Mouse (Mus musculus): Measurements from ENCODE around the gene Bud13.
"Not testable (repeated sequence)": the region's sequence is repeated elsewhere in the genome, so short reads cannot be mapped to it uniquely, and the experiment has no call there.

Gene Bud13

DNA sequence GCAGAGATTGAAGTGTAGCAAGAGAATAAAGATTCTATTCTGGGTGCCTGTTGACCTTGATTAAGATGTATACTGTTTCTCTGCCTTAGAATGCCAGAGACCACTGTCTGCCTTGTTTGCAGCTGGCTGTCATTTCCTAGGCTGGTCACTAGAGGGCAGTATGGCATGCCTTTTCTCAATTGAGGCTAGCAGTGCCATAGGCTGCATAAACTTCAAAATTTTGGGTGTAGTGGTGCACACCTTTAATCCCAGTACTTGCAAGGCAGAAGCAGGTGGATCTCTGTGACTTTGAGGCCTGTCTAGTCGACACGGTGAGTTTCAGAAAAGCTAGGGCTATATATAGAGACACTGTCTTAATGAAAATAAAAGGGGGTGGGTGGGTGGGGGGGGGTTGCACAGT lies 19.3 kb downstream of the Bud13 start:
- DNase-seq (ENCODE audit: low read depth, low spot score), result no peak

DNA sequence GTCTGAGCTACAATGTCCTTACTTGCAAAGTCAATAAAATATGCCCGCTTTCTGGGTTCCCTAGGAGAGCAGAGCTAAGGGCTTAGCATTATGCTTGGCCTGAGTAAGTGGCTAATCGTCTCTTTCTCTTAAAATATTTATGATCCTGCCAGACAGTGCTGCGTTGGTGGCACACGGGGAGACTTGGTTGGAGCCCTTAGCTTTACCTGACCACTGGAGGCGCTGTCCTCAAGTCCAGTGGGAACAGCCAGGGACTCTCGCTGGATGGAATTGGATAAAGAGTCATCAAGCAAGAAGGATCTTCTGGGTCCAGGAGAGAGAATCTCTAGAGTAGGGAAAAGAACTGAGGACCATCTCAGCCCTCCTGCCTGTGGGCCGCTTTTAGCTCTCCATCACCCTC lies 26.3 kb downstream of the Bud13 start:
- DNase-seq (ENCODE audit: low read depth, low spot score), result no peak

DNA sequence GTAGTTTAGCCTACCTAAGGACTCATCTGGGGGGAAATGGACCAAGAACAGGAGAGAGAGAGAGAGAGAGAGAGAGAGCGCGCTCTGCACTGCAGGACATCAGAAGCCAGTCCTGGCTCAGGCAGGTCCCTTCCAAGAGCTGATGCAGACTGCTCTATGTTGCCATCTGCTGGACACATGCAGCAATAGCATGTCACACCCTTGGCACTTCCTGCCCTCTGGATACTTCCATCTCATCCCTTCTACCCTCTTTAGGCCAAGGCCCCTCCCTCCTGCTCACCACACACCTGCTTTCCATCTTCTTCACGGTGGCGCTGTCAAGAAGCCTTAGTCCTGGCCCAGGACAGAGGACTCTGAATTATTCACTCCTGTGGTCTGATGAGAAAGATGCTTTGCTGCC lies 31.7 kb downstream of the Bud13 start:
- no peak for DNase-seq (ENCODE audit: low read depth, low spot score)

DNA sequence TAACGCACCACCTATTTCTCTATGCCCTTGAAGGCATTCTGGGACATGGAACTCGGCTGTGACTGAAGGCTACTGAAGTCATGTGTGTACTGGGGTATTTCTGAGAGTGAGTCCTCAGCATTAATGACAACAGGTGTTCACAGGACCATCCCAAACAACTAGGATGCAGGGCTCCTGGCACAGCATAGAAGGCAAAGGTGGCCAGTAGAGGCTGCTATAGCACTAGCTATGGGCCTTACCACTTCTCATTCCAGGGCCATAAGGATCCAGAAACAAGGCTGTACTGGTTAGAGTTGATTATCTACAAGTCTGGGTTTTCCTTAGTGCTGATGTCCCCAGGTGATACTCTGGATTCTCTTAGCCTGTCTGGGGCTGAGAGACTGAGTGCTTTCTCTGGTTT lies 32.1 kb downstream of the Bud13 start:
- no peak for DNase-seq (ENCODE audit: low read depth, low spot score)

DNA sequence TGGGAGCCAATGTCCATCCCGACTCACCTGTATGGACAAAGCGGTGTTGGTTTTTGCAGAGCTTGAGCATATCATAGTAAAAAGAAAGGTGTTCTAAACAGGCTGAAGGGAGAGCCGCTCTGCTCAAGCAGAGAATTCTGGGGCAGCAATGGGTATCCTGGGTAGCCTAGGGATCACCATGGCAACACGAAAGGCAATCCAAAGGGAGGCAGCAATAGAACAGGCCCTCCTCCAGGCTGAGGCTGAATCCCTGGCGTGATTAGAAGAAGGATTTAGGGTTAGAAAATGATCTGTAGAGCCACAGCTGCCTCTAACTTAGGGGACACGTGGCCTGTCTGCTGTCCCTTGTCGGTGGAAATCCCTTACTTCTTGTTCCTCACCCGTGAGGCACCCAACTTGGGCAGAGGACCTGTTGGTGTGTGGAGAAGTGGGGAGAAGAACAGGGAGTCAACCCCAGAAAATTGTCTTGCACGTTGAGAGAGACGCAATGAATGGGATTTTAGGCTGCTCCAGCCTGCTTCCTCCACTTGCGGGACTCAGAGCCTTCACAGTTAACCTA lies 33.1 kb downstream of the Bud13 start:
- DNase-seq (ENCODE audit: low read depth, low spot score), result no peak

DNA sequence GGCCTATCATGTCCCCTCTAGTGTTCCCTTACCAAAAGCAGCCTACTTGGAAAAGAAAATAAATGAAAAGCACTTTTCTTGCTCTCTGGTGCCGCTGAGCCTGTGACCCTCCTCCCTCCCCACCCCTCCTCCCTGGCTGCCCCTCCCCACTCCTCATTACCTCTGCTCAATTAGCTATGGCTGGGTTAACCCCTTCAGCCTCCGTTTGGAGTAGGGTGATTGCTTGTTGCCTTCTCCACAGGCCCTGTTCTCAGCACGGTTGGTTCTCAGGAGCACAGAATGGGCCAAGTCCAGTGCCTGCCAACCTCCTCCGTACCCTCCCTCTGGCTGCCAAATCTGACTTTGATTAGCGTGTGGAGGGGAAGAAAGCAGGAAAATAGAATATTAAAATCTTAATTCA lies 33.6 kb downstream of the Bud13 start:
- no peak for DNase-seq (ENCODE audit: low read depth, low spot score)

DNA sequence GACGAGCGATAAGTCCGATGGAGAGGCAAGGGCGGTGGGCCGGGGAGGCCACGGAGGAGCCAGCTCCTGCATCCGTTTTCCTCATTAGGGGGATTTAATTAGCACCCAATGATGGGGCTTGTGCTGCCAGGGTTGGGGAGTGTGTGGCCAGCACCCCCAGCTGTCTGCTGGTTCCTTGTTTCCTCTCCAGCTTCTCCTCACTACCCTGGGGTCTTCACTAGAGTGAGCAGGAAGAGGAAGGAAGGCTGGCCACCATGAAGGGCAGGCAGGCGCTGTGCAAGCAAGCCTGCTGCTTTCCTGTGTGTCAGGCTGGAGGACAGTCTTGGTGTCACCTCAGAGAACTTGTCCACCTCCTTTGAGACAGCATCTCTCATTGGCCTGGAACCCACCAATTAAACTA lies 34.1 kb downstream of the Bud13 start:
- no peak for DNase-seq (ENCODE audit: low read depth, low spot score)

DNA sequence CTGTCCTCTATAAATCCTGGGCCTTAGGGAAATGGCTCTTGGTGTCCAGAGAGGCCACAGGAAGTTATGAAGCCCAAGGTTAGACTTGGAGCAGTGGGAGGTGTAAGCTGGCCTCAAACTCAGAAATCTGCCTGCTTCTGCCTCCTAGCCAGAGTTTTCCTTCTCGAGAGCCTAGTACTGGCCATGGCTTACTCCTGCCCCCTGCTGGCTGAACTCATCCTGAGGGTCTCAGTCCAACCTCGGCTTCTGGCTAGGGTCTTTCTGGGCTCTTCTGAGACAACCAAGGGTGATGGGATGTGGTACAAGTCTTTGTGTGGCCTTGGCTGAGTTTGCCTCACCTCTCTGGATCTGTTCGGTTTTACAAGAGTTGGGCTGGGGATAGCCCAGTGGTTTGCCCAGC lies 35.1 kb downstream of the Bud13 start:
- no peak for DNase-seq (ENCODE audit: low read depth, low spot score)

DNA sequence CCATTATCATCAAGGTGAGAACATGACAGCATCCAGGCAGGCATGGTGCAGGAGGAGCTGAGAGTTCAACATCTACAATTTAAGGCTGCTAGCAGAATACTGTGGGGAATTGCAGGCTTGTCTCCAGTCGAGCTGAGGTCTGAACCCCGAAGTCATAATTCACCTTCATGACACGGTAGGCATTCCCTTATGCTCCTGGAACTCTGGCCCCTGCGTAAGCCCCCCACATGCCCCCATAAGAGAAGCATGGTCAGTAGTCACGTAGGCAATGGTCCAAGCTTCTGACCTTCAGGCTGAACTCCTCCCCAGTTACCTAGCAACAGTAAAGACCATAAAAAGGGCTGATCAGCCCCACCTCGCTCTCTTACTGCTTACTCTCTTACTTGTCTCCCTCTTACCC lies 37.1 kb downstream of the Bud13 start, which contains the start of gene 4931429L15Rik:
TSS of gene 4931429L15Rik (minus strand) at position 101 of the 400 bp plus-strand sequence.
- not testable (repeated sequence) for DNase-seq (ENCODE audit: low read depth, low spot score)

DNA sequence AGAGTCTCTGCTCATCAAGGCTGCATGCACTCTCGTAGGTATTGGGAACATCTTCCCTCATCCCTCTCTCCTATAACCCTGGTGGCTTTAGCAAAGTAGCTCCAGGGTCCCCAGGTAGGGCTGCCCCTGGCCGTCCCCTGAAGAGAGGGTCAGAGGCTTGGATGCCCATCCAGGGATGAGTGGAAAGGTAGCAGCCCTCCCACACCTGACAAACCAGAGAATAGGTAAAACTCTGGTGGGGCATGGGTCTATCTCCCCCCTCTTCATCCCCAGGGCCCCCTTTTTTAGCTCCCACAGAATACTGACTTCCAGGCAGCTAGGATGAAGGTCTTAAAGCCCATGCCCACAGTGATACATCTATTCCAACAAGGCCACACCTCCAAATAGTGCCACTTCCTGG lies 37.7 kb downstream of the Bud13 start:
- no peak for DNase-seq (ENCODE audit: low read depth, low spot score)

DNA sequence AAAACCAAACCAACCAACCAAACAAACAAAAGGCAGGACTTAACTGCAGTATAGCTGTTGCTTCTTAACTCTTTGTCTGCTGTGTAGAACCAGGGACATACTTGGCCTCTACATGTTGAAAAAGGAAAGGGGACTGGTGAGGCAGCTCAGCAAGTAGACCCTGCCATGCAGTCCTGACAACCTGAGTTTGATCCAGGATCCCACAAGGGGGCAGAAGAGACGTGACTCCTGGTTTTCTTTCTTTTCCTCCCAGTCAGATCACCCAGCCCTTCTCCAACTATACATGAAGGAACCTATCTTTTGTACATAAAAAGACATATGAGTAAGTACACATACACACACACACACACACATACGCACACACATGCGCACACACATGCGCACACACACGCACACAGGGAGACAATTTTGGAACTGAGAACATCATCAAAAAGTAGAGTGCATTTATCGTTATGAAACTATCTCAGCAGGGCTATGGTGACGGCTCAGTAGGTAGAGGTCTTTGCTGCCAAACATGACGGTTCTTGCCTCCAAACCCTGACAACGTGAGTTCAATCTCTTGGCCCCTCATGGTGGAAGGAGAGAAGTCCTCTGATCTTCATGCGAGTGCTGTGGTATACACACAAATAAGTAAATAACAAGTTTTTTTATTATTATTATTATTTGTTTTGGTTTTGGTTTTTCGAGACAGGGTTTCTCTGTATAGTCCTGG lies 44.0 kb downstream of the Bud13 start:
- no peak for DNase-seq (ENCODE audit: low read depth, low spot score)

DNA sequence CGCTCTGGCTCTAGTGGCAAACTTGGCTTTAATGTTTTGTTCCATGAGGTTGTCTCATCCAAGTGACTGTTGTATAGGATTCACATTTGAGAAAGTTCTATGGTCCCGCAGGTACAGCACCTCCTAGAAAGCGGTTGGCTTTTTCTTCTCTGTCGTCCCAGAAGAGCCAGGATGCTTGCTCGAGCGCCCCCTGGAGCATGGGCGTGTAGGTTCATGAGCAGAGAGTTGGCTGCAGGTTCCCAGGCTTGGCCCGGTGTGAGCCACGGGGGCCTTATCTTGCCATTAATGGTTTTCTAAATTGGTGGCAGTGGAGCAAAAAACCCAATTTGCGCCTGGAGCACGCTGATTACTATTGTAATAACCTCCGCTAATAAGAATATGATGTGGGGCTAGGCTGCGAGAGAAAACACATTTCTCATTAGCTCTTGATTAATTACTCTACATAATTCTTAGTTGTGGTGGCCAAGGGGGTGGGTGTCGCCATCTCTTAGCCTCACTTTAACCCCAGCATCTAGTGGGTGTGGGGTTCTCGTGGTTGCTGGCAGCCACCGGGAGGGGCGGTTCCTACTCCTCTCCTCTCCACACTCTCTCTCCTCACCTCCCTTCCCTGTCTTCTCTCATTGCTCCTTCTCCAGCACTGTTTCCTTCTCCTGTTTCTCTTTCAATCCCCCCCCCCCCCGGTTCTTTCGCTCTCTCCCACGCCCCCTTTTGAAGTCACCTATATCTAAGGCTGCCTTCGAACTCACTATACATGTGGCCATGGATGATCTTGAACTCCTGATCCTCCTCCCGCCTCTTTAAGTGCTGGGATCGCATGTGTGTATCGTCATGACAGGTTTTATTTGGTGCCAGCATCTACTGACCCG lies 45.1 kb downstream of the Bud13 start:
- DNase-seq (ENCODE audit: low read depth, low spot score), result no peak

DNA sequence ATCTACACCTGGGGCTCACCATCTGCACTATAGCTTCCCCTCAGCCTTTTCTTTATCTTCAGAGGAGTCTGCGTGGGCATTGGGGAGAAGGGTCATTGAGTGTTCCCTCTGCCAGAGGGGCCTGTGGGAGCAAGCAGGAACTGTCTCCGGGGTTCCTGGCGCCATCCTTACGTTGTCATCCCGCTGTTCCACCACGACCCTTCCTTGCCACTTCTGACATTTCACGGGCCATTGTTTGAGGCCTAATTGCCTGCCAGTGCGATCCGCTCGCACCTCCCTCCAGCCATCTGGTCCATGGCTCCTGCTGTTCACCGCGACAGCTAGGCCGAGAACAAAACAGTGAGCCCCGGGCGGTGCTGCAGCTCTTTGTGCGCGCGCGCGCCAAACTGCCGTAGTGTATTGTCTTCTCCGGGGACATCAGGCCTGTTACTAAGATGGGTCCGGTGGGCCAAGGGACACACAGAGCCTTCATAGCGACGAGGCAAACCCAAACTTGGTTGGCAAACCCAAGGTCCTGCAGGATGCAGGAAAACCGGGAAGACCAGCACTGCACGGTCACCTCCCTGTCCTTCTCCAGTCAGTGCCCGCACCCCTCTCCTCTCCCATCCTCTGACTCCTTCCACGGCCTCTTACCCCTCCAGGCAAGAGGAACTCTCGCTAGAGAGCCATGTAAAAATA lies 45.9 kb downstream of the Bud13 start:
- DNase-seq (ENCODE audit: low read depth, low spot score), result no peak

DNA sequence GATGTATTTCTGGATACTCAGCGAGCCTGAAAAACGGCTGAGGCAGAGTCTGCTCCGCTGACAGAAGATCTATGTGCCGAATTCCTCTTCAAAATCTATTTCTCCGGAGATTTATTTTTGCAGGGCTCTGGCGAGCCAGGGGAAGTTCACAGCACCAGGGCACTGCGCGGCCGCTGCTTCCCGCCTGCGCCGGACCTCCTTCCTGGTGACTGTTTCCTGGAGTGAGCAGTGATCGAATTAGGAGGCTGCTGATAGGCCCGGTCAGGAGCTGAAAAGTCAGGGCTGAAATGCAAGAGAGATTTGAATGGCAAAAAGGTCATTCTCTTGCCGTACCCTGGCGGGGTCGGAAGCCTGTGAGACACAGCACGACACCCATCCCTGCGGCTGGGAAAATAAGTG lies 46.4 kb downstream of the Bud13 start:
- DNase-seq (ENCODE audit: low read depth, low spot score), result no peak

DNA sequence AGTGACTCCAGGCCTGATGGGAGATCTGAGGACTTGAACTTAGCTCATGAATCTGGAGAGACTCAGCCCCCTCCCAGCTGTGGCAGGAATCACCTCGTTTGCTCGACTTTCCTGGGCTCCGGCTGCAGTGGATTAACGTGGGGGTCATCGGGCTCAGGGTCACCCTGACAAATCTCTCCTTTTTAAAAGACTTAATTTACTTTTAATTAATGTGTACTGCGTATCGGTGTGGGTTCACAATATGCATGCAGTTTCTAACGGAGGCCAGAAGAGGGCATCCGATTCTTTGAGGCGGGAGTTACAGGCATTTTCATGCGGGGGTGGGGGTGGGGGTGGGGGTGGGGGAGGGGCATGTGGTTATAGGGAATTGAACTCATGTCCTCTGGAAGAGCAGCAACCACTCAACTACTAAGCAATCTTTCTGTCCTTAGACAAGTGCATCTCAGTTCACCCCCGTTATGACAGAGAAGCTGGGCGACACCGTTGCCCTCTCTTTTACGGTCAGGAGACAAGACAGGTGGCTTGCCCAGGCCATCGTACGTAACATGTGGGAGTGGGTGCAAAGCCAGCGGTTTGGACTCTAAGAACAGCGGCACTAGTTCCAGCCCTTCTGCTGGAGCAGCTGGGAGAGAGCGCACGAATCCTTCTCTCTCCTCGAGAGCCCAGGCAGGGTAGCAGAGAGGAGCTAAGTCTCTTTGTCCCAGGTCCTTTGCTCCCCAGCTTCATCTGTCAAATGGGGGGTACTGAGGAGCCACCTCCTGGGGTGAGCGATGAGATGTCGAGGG lies 47.2 kb downstream of the Bud13 start:
- no peak for DNase-seq (ENCODE audit: low read depth, low spot score)

DNA sequence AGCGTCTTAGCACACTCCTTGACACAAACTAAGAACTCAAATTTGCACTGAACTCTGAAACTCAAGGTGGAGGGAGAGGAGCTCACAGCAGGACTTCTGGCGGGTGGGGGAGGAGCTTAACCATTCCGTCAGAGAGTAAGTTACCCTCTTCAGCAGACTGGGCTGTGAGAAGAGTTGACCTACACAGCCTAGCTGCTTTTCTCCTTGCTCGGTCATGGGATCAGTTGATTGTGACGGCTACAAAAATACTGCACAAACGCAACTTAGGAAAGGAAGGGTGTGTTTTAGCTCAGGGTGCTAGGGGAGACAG lies 47.7 kb downstream of the Bud13 start:
- DNase-seq (ENCODE audit: low read depth, low spot score), result no peak

DNA sequence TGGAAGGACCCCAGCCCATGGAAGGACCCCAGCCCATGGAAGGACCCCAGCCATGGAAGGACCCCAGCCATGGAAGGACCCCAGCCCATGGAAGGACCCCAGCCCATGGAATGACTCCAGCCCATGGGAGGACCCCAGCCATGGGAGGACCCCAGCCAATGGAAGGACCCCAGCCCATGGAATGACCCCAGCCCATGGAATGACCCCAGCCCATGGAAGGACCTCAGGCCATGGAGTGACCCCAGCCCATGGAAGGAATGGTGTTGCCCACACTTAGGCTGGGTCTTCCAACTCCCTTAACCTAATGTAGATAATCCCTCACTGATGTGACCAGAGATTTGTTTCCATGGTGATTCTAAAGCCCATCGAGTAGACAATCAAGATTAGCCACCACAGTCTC lies 48.5 kb downstream of the Bud13 start:
- no peak for DNase-seq (ENCODE audit: low read depth, low spot score)

DNA sequence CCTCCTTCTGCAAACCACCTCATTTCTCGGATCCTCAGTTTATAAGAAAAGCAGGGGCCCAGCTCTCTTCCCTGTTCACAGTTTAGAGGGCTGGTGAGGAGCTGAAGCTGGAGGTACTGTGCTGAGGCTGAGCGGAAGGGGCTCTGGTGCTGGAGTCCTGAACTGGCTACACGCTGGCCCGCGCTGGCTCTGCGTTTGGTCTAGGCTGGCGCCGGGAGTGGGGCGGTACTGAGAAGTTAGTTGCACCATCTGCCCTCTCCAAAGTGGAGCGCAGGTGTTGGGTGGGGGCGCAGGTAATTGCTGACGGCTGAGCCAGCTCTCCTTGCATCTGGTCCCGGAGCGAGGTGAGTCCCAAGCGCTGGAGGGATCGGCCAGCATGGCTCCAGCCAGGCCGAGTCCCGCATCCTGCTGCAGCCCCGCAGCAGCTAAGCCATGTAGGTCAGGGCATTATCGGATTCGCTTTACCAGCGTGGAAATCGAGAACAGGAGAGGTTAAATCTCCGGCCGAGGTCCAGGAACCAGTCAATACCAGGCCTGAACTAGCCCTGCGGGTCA lies 51.7 kb downstream of the Bud13 start:
- DNase-seq (ENCODE audit: low read depth, low spot score), result no peak

DNA sequence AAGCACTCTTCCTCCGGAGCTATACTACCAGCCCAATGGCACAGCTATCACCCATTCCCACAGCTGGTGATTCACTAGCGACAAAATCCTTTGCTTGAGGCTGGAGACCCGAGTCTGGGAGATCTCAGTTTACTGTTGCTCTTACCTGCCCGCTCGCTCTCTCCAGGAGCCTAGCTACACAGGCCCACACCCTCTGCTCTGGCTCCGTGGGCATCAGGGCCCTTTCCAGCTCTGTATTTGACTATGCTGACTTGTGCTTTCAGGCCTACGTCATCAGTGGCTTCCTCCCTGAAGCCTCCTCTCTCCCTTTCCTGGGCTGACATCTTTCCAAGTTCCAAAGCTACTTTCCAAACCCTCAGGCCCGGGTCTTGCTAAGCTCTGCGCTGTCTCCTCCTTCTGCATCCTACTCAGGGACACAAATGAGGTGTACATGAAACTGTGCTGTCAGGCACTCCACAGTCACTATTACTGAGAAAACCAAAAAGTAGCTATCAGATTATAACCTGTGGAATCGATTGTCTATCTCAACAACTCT lies 52.7 kb downstream of the Bud13 start:
- no peak for DNase-seq (ENCODE audit: low read depth, low spot score)

DNA sequence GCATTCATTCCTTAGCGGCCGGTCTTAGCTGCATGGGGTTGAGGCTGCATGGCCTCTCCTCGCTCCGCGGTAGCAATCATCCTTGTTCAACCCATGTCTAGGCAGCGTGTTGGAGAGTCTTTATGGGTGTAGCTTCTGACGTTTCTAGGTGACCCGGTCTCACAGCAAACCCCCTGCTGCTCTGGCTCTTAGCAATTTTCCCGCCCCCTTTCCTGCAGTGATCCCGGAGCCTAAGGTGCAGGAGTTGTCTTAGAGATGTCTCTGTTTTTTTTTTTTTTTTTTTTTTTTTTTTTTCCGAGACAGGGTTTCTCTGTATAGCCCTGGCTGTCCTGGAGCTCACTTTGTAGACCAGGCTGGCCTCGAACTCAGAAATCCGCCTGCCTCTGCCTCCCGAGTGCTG lies 53.5 kb downstream of the Bud13 start:
- DNase-seq (ENCODE audit: low read depth, low spot score), result not testable (repeated sequence)

DNA sequence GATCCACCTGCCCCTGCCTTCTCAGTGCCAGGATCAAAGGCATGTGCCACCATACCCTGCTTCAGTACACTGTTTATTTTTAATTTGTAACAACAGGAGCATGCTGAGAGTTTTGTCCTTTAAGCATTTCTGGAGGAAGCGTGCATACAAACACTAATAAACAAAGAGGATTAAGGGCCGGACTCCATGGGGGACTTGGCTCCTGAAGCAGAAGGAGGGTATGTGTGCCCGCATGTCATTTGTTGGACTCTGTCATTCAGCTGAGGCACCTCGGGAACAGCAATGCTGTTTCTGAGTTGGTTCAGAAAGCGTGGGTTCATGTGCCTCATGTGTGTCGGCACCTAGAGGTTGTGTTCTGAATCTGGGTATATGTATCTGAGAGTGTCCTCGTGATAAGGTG lies 54.5 kb downstream of the Bud13 start:
- DNase-seq (ENCODE audit: low read depth, low spot score), result no peak
